Mouse (Mus musculus) liver, embryonic 14.5 days (tissue): ENCODE results near the gene Mplkip.

Experiments
- CTCF ChIP-seq: IDR thresholded peaks from 2 replicates; pipeline ENCODE4 v1.5.1; 2016; ENCODE audit warnings: antibody characterized with exemption, low read depth, control low read depth
- EP300 ChIP-seq: IDR thresholded peaks from 2 replicates; pipeline ENCODE4 v1.6.1; 2016; ENCODE audit warnings: antibody characterized with exemption, low read depth

DNA sequence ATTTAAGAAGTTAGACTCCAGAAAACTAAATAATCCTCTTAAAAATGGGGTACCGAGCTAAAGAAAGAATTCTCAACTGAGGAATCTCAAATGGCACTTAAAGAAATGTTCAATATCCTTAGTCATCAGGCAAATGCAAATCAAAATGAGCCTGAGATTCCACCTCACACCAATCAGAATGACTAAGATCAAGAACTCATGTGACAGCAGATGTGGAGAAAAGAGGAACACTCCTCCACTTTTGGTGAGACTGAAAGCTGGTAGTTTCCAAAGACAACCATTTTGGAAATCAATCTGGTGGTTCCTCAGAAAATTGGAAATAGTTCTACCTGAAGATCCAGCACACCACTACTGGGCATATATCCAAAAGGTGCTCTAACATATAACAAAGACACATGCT is 27.6 kb upstream of the Mplkip start:
- no peak for TF ChIP-seq CTCF
- no peak for TF ChIP-seq EP300
